23 mouse cellular contexts compared by ENCODE assay signal in genomic region chr15:84667601-84668000, GRCm38 (mm10). TPM values are rescaled to one million over a fixed set of nuclear protein-coding genes. Genes with fewer than 3 reads are reported as not detected.
DNase-seq lines count a peak whose midpoint lies in the region; ATAC-seq and TF ChIP-seq lines count a peak whose summit lies in the region.
"Had no signal": no experiment of that assay in that cellular context is flagged by ENCODE, and none has a peak within 500 bp of the region (broad histone marks: within the 10 kb centered on the region; RNA-seq: fewer than 3 reads in every experiment).

No protein-coding gene starts in this region.

- peak; percentile 42 for DNase-seq in gastrocnemius, adult 2 months
- no peak for DNase-seq in gastrocnemius, postnatal 4 days (ENCODE audit: low spot score in 2 of 2)
- peak; percentile 81 for DNase-seq in midbrain, embryonic 11.5 days (ENCODE audit: low spot score, missing footprints)
- DNase-seq in testis, postnatal 10 days (ENCODE audit: low spot score), result peak; percentile 57
- no peak for DNase-seq in testis, postnatal 14 days (ENCODE audit: low spot score)
- no peak for DNase-seq in layer of hippocampus, postnatal 10 days (ENCODE audit: low spot score in 2 of 2)
- DNase-seq: adrenal gland, adult 8-10 months; adrenal gland, postnatal 14 days; adrenal gland, postnatal 36 days; cerebellum, adult 11-12 months; cerebellum, adult 2 months; cerebellum, adult 9-10 months; cerebellum, postnatal 10 days; cerebellum, postnatal 25 days had no signal

- intact Hi-C loops in gastrocnemius, adult 2 months (cut with DNase I), result no loop called here

- TF ChIP-seq CTCF in gastrocnemius, adult 2 months (IDR thresholded peaks at IDR 0.05), result no peak

- H3K36me3 ChIP-seq in midbrain, embryonic 11.5 days (ENCODE audit: control insufficient read depth, insufficient read depth, low read length), result no peaks in the 10 kb centered on the region
- no peaks in the 10 kb centered on the region for H3K36me3 ChIP-seq in midbrain, embryonic 16.5 days (ENCODE audit: control insufficient read depth, insufficient read depth, low read length)
- H3K36me3 ChIP-seq: embryonic facial prominence, embryonic 10.5 days; embryonic facial prominence, embryonic 12.5 days; forebrain, embryonic 15.5 days had no signal

- no peak for ATAC-seq in midbrain, embryonic 11.5 days (ENCODE audit: low FRiP score)
- no peak for ATAC-seq in midbrain, embryonic 16.5 days
- ATAC-seq: activated CD4-positive, CD25-positive, alpha-beta regulatory T cell, adult 4 months; forebrain, embryonic 13.5 days; forebrain, embryonic 15.5 days; Patski had no signal

- no peak overlapping the region for H3K9ac ChIP-seq in midbrain, embryonic 11.5 days (ENCODE audit: low read length)
- H3K9ac ChIP-seq in midbrain, embryonic 16.5 days (ENCODE audit: low read depth, low read length), result no peak overlapping the region
- H3K9ac ChIP-seq: embryonic facial prominence, embryonic 12.5 days; forebrain, embryonic 13.5 days; forebrain, embryonic 15.5 days had no signal

- no peak overlapping the region for H3K4me3 ChIP-seq in gastrocnemius, adult 2 months
- H3K4me3 ChIP-seq in midbrain, embryonic 11.5 days (ENCODE audit: low read depth, low read length), result no peak overlapping the region
- H3K4me3 ChIP-seq in midbrain, embryonic 16.5 days (ENCODE audit: low read depth, low read length), result no peak overlapping the region
- H3K4me3 ChIP-seq: embryonic facial prominence, embryonic 10.5 days; embryonic facial prominence, embryonic 12.5 days; forebrain, embryonic 13.5 days; forebrain, embryonic 15.5 days had no signal

- H3K4me2 ChIP-seq in midbrain, embryonic 11.5 days, result no peak overlapping the region
- no peak overlapping the region for H3K4me2 ChIP-seq in midbrain, embryonic 16.5 days (ENCODE audit: low read length)
- H3K4me2 ChIP-seq: embryonic facial prominence, embryonic 12.5 days; forebrain, embryonic 13.5 days; forebrain, embryonic 15.5 days had no signal

- H3K4me1 ChIP-seq in midbrain, embryonic 11.5 days (ENCODE audit: control insufficient read depth, insufficient read depth, low read length), result peaks cover 8% of the 10 kb centered on the region; the same call in 1 of the 2 replicates
- peaks cover 18% of the 10 kb centered on the region for H3K4me1 ChIP-seq in midbrain, embryonic 16.5 days (ENCODE audit: control insufficient read depth, insufficient read depth, low read length)

- peaks cover 24% of the 10 kb centered on the region for H3K27me3 ChIP-seq in midbrain, embryonic 11.5 days (ENCODE audit: control insufficient read depth, insufficient read depth, low read length)
- no peaks in the 10 kb centered on the region for H3K27me3 ChIP-seq in midbrain, embryonic 16.5 days (ENCODE audit: control insufficient read depth, insufficient read depth, low read depth, low read length)
- H3K27me3 ChIP-seq: forebrain, embryonic 15.5 days; Patski had no signal

- H3K9me3 ChIP-seq in midbrain, embryonic 11.5 days (ENCODE audit: control insufficient read depth, low read length), result no peaks in the 10 kb centered on the region
- H3K9me3 ChIP-seq in midbrain, embryonic 16.5 days (replicated peaks; ENCODE audit: control insufficient read depth, low read length, poor library complexity, severe bottlenecking), result no peaks in the 10 kb centered on the region
- H3K9me3 ChIP-seq: embryonic facial prominence, embryonic 10.5 days; embryonic facial prominence, embryonic 12.5 days; forebrain, embryonic 13.5 days; forebrain, embryonic 15.5 days had no signal

- H3K27ac ChIP-seq in gastrocnemius, adult 2 months, result no peak overlapping the region
- H3K27ac ChIP-seq in midbrain, embryonic 11.5 days (ENCODE audit: low read depth, low read length), result no peak overlapping the region
- no peak overlapping the region for H3K27ac ChIP-seq in midbrain, embryonic 16.5 days (ENCODE audit: low read length)
- H3K27ac ChIP-seq: embryonic facial prominence, embryonic 10.5 days; embryonic facial prominence, embryonic 12.5 days; forebrain, embryonic 13.5 days; forebrain, embryonic 15.5 days had no signal

- WGBS in midbrain, embryonic 11.5 days, result 85% methylated on average over 6 of the region's 6 CpGs
- WGBS in midbrain, embryonic 16.5 days, result 81% methylated on average over 6 of the region's 6 CpGs

RNA-seq across cellular contexts. Expression of gene Prr5, which starts 1.8 kb away (rescaled TPM):
- 1 to 10 TPM; 3.0 to 4.3 TPM for total RNA-seq in gastrocnemius, adult 2 months (2021)
- total RNA-seq in gastrocnemius, postnatal 4 days (2021), result 10 to 100 TPM; 22.8 to 24.6 TPM
- polyA plus RNA-seq in midbrain, embryonic 11.5 days (2014; fragmentation: Nextera tagmentation; extraction: Ambion mirVana), result 7.3 and 10.9 TPM in 2 replicates
- polyA plus RNA-seq in midbrain, embryonic 16.5 days (2015; fragmentation: Nextera tagmentation; extraction: Ambion mirVana), result 28.1 and 30.8 TPM in 2 replicates
- 10 to 100 TPM; 18.6 to 20.6 TPM for total RNA-seq in layer of hippocampus, postnatal 10 days (2021)
- total RNA-seq: MEL had no signal
- polyA plus RNA-seq: activated CD4-positive, CD25-positive, alpha-beta regulatory T cell, adult 4 months had no signal

RNA-seq across cellular contexts. Expression of gene Arhgap8, which starts 52.3 kb away (rescaled TPM):
- under 1 TPM in 1 of 2 experiments, not detected in 1; 0.25 TPM for total RNA-seq in gastrocnemius, adult 2 months (2021)
- under 1 TPM; 0.39 to 0.47 TPM for total RNA-seq in gastrocnemius, postnatal 4 days (2021)
- 1.1 and 1.7 TPM in 2 replicates for polyA plus RNA-seq in midbrain, embryonic 11.5 days (2014; fragmentation: Nextera tagmentation; extraction: Ambion mirVana)
- 0.35 and 0.39 TPM in 2 replicates for polyA plus RNA-seq in midbrain, embryonic 16.5 days (2015; fragmentation: Nextera tagmentation; extraction: Ambion mirVana)
- total RNA-seq in layer of hippocampus, postnatal 10 days (2021), result under 1 TPM; 0.27 to 0.89 TPM
- total RNA-seq: MEL had no signal
- polyA plus RNA-seq: activated CD4-positive, CD25-positive, alpha-beta regulatory T cell, adult 4 months; C2C12 had no signal

Comparison
In these comparisons a context has a peak if more than half of its experiments do, and no peak if none do; other contexts are left out.
1. DNase-seq: peak in gastrocnemius, adult 2 months (single experiment), midbrain, embryonic 11.5 days (single experiment) and testis, postnatal 10 days (single experiment); none in gastrocnemius, postnatal 4 days (0 of 2), testis, postnatal 14 days (single experiment) and layer of hippocampus, postnatal 10 days (0 of 2).